Mouse (Mus musculus): ENCODE measurements around the gene H2al1a. TPM values are rescaled to one million over a fixed set of nuclear protein-coding genes. Genes with fewer than 3 reads are reported as not detected.

Gene H2al1a
- not detected in 2 replicates for polyA plus RNA-seq (2012; ENCODE audit: low replicate concordance)

GRCm38 (mm10) chrX:11298957-11299356, at the start of gene H2al1a:
Gene H2al1a (plus strand): TSS chrX:11299257.

GRCm38 (mm10) chrX:11302132-11302531, 3.1 kb downstream of the H2al1a start, which contains the start of gene H2al1b:
Gene H2al1b (plus strand): TSS chrX:11302432.

GRCm38 (mm10) chrX:11305355-11305754, 6.3 kb downstream of the H2al1a start, which contains the start of gene H2al1c:
Gene H2al1c (plus strand): TSS chrX:11305655.

GRCm38 (mm10) chrX:11308524-11308923, 9.5 kb downstream of the H2al1a start, which contains the start of gene H2al1d:
Gene H2al1d (plus strand): TSS chrX:11308824.

GRCm38 (mm10) chrX:11311634-11312033, 12.6 kb downstream of the H2al1a start, which contains the start of gene H2al1e:
Gene H2al1e (plus strand): TSS chrX:11311934.

GRCm38 (mm10) chrX:11314858-11315257, 15.8 kb downstream of the H2al1a start, which contains the start of gene H2al1f:
Gene H2al1f (plus strand): TSS chrX:11315158.

GRCm38 (mm10) chrX:11317956-11318355, 18.9 kb downstream of the H2al1a start, which contains the start of gene H2al1g:
Gene H2al1g (plus strand): TSS chrX:11318256.

GRCm38 (mm10) chrX:11321192-11321591, 22.1 kb downstream of the H2al1a start, which contains the start of gene H2al1h:
Gene H2al1h (plus strand): TSS chrX:11321492.

GRCm38 (mm10) chrX:11324359-11324758, 25.3 kb downstream of the H2al1a start, which contains the start of gene H2al1i:
Gene H2al1i (plus strand): TSS chrX:11324659.

GRCm38 (mm10) chrX:11327522-11327921, 28.5 kb downstream of the H2al1a start, which contains the start of gene H2al1j:
Gene H2al1j (plus strand): TSS chrX:11327822.

Other genes starting within 250 kb of the H2al1a start
- gene H2al1b, start 3.2 kb downstream of the H2al1a start, polyA plus RNA-seq (2012; ENCODE audit: low replicate concordance): not detected in 2 replicates
- gene H2al1c, start 6.4 kb downstream of the H2al1a start, polyA plus RNA-seq (2012; ENCODE audit: low replicate concordance): not detected in 2 replicates
- gene H2al1d, start 9.6 kb downstream of the H2al1a start, polyA plus RNA-seq (2012; ENCODE audit: low replicate concordance): not detected in 2 replicates
- not detected in 2 replicates for gene H2al1e, start 12.7 kb downstream of the H2al1a start, polyA plus RNA-seq (2012; ENCODE audit: low replicate concordance)
- gene H2al1f, start 15.9 kb downstream of the H2al1a start, polyA plus RNA-seq (2012; ENCODE audit: low replicate concordance): not detected in 2 replicates
- gene H2al1g, start 19.0 kb downstream of the H2al1a start, polyA plus RNA-seq (2012; ENCODE audit: low replicate concordance): not detected in 2 replicates
- not detected in 2 replicates for gene H2al1h, start 22.2 kb downstream of the H2al1a start, polyA plus RNA-seq (2012; ENCODE audit: low replicate concordance)
- gene H2al1i, start 25.4 kb downstream of the H2al1a start, polyA plus RNA-seq (2012; ENCODE audit: low replicate concordance): not detected in 2 replicates
- gene H2al1j, start 28.6 kb downstream of the H2al1a start, polyA plus RNA-seq (2012; ENCODE audit: low replicate concordance): not detected in 2 replicates